Mouse (Mus musculus): ENCODE measurements around the gene Foxo3.

- TF ChIP-seq EP300 (IDR thresholded peaks at IDR 0.05; ENCODE audit: low read depth), result no peak
- no peak for TF ChIP-seq CTCF (IDR thresholded peaks at IDR 0.05; ENCODE audit: low read depth)
Observed at GRCm38 (mm10) chr10:42231100-42231541, 45.4 kb downstream of the Foxo3 start.
